Mouse (Mus musculus): ENCODE data around the gene Ifi27. TPM values are rescaled to one million over a fixed set of nuclear protein-coding genes. Genes with fewer than 3 reads are reported as not detected.
A peak's percentile ranks its signal among the peaks of the same experiment; 100 is the strongest.

Ifi27 gene
- total RNA-seq (2021) (10 to 100 TPM; 56.3 to 68.8 TPM), polyA plus RNA-seq (2012; rRNA removed) (175 and 210 TPM in 2 replicates)
- long read RNA-seq, transcript Ifi27-201 (6 exons, 889 nt), result major isoform, 10 of 23 reads
- long read RNA-seq, transcript Ifi27-205 (7 exons, 977 nt), result minor isoform, 8 of 23 reads
- long read RNA-seq, partial matches to known transcripts, result 1 of 23 reads
- long read RNA-seq, other reads (novel, unspliced or antisense), result 4 of 23 reads

GRCm38 (mm10) chr12:103433986-103434731 is at the start of gene Ifi27:
Ifi27 (plus strand) TSS chr12:103434211.
- intact Hi-C loops (cut with DNase I), result loop anchor here (5.0 kb wide), 1 partner anchor 98 kb away; the partner anchor contains the start of gene Ppp4r4
- peak within 1 kb of the TSS; percentile 98 for H3K27ac ChIP-seq
- peak within 1 kb of the TSS; percentile 62 for H3K9ac ChIP-seq (ENCODE audit: low read depth, low read length)
- H3K79me2 ChIP-seq (replicated peaks; ENCODE audit: control insufficient read depth, insufficient read depth, low read length), result no peaks in the 10 kb centered on the region
- peaks cover 7% of the 10 kb centered on the region for H3K4me1 ChIP-seq (ENCODE audit: control insufficient read depth, insufficient read depth, low read length)
- no peaks in the 10 kb centered on the region for H3K27me3 ChIP-seq (ENCODE audit: control insufficient read depth, insufficient read depth, low read length)
- TF ChIP-seq CTCF (IDR thresholded peaks at IDR 0.05) (no peak), POLR2A (IDR thresholded peaks at IDR 0.05; ENCODE audit: insufficient read depth, low read depth, low read length) (peak; percentile 92), EP300 (IDR thresholded peaks at IDR 0.05; ENCODE audit: insufficient read depth, low read depth, low read length) (peak; percentile 79)
- peaks cover 5% of the 10 kb centered on the region for H3K36me3 ChIP-seq (ENCODE audit: control insufficient read depth, insufficient read depth, low read length)
- peak within 1 kb of the TSS; percentile 65 for H3K4me3 ChIP-seq
- WGBS, result 34% methylated on average over 8 of the region's 8 CpGs
- DNase-seq, result peak; percentile 75 to 88

DNA sequence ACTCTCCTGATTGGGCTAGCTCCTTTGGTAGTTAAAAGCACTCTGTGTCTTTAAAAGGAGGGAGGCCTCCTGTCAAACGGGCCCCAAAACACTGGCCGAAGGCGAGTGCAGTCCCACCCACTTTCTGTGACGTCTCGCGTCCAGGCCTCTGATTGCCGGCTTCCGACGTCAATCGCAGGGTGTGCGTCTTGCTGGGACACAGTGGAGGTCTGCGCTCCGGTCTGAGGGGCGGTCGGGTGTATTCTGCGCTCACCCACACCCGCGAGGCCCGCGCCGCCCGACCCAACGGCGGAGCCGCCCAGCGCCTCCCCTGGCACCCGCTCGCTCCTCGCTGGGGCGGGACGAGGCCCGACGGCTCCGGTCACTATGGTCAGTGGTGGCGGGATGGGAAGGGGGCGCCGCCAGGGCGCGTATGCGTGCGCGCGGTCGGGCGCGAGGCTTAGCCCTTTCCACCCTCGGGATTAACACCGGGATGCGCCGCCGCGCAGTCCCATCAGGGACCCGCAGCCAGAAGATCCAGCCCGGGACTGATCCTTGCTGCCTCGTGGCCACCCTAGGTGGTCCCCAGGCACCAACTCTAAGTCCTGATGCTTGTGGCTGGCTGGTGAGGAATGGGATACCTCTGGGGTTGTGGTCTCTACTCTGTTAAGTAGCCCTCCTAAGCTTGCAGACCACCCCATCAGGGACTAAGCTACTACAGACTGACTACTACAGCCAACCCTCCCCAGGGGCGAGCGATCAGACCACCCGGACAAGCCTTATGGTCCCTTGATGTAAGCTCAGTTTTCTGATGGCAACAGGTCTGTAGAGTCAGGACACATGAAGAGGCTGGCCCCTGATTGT is 45.3 kb upstream of the Ifi27 start, which contains the start of gene Otub2:
Gene Otub2 (plus strand): TSS at position 178 of the 843 bp plus-strand sequence.
- intact Hi-C loops (cut with DNase I), result loop anchor here (5.0 kb wide), 1 partner anchor 39 kb away; the partner anchor contains the start of gene Ddx24
- Histone ChIP-seq H3K4me1 (ENCODE audit: control insufficient read depth, insufficient read depth, low read length) (peaks cover 3% of the 10 kb centered on the region), H3K27me3 (ENCODE audit: control insufficient read depth, insufficient read depth, low read length) (no peaks in the 10 kb centered on the region), H3K36me3 (ENCODE audit: control insufficient read depth, insufficient read depth, low read length) (no peaks in the 10 kb centered on the region), H3K4me3 (peak within 1 kb of the TSS; percentile 92), H3K27ac (peak within 1 kb of the TSS; percentile 84), H3K9ac (ENCODE audit: low read depth, low read length) (peak within 1 kb of the TSS; percentile 93), H3K79me2 (replicated peaks; ENCODE audit: control insufficient read depth, insufficient read depth, low read length) (no peaks in the 10 kb centered on the region)
- DNase-seq, result peak; percentile 98
- 1% methylated on average over 58 of the region's 58 CpGs for WGBS
- TF ChIP-seq CTCF (IDR thresholded peaks at IDR 0.05), result peak; percentile 38
- no peak for TF ChIP-seq EP300 (IDR thresholded peaks at IDR 0.05; ENCODE audit: insufficient read depth, low read depth, low read length)
- peak; percentile 57 for TF ChIP-seq POLR2A (IDR thresholded peaks at IDR 0.05; ENCODE audit: insufficient read depth, low read depth, low read length)

DNA sequence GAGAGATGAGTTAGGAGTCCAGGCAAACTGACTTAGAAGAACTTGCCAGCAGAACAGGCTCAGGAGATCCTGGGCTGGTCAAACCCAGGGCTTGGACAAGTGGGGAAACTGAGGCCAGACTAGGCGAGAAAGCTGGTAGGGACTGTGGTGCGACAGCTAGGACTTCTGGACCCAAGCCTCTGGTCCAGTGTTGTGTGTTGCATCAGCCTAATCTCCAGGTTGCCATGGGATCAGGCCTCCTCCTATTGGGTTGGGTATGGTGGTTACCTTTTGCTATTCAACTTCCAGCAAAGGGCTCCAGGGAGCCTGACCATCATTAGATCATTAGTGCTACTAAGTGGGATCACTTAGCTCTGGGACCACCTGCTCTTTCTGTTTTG is 44.7 kb upstream of the Ifi27 start:
- intact Hi-C loops (cut with DNase I), result loop anchor here (5.0 kb wide), 1 partner anchor 38 kb away; the partner anchor contains the start of gene Ddx24
- peaks cover 3% of the 10 kb centered on the region for H3K4me1 ChIP-seq (ENCODE audit: control insufficient read depth, insufficient read depth, low read length)
- peak overlapping the region; percentile 92; the same call in 1 of the 2 replicates for H3K4me3 ChIP-seq
- TF ChIP-seq CTCF (IDR thresholded peaks at IDR 0.05), result no peak
- no peak for TF ChIP-seq POLR2A (IDR thresholded peaks at IDR 0.05; ENCODE audit: insufficient read depth, low read depth, low read length)
- no peak for TF ChIP-seq EP300 (IDR thresholded peaks at IDR 0.05; ENCODE audit: insufficient read depth, low read depth, low read length)
- H3K79me2 ChIP-seq (replicated peaks; ENCODE audit: control insufficient read depth, insufficient read depth, low read length), result no peaks in the 10 kb centered on the region
- 68% methylated on average over 2 of the region's 2 CpGs for WGBS
- no peaks in the 10 kb centered on the region for H3K36me3 ChIP-seq (ENCODE audit: control insufficient read depth, insufficient read depth, low read length)
- H3K27me3 ChIP-seq (ENCODE audit: control insufficient read depth, insufficient read depth, low read length), result no peaks in the 10 kb centered on the region
- H3K27ac ChIP-seq, result no peak overlapping the region
- no peak overlapping the region; the same call in 1 of the 2 replicates for H3K9ac ChIP-seq (ENCODE audit: low read depth, low read length)
- DNase-seq, result no peak

DNA sequence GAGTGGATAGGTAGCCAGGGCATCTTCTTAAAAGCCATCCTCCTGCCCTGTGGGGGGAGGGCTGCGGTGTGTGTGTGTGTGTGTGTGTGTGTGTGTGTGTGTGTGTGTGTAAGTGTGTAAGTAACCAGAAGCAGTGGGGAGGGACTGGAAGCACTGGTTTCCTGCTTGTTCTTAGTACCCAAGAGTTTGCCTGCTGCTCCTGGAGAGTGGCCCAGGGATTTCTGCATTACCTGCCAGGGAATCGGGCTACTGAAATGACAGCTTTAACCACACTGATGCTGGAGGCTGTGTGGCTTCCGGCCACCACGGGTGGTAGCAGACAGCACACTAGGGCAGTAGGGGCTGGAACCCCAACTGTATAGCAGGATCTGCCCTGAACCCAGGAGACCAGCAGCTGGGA is 44.0 kb upstream of the Ifi27 start:
- DNase-seq, result no peak
- Histone ChIP-seq H3K27me3 (ENCODE audit: control insufficient read depth, insufficient read depth, low read length) (no peaks in the 10 kb centered on the region), H3K27ac (no peak overlapping the region), H3K9ac (ENCODE audit: low read depth, low read length) (no peak overlapping the region), H3K79me2 (replicated peaks; ENCODE audit: control insufficient read depth, insufficient read depth, low read length) (no peaks in the 10 kb centered on the region), H3K4me1 (ENCODE audit: control insufficient read depth, insufficient read depth, low read length) (peaks cover 3% of the 10 kb centered on the region), H3K36me3 (ENCODE audit: control insufficient read depth, insufficient read depth, low read length) (no peaks in the 10 kb centered on the region), H3K4me3 (no peak overlapping the region)
- intact Hi-C loops (cut with DNase I), result loop anchor here (5.0 kb wide), 1 partner anchor 37 kb away; the partner anchor contains the start of gene Ddx24
- WGBS, result 71% methylated on average over 4 of the region's 4 CpGs
- TF ChIP-seq POLR2A (IDR thresholded peaks at IDR 0.05; ENCODE audit: insufficient read depth, low read depth, low read length) (no peak), CTCF (IDR thresholded peaks at IDR 0.05) (no peak), EP300 (IDR thresholded peaks at IDR 0.05; ENCODE audit: insufficient read depth, low read depth, low read length) (no peak)

DNA sequence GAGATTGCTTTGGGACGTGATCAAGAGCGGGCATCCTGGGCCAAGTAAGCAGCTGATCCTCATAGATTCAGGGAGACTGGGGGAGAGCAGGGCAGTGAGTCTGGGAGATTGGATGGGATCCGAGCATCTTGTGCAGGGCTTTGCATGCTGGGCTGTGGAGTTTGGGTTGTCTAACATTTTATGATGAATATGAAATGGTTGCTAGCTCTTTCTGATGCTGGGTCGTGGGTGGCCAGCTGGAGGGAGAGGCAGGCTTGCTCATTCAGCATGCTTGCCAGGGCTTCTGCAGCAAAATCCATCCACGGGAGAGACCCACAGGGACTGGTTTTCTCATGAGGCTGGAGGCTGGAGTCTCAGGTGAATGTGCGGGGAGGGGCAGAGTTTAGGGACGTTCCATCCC is 42.9 kb upstream of the Ifi27 start:
- Histone ChIP-seq H3K27me3 (ENCODE audit: control insufficient read depth, insufficient read depth, low read length) (no peaks in the 10 kb centered on the region), H3K9ac (ENCODE audit: low read depth, low read length) (no peak overlapping the region), H3K4me1 (ENCODE audit: control insufficient read depth, insufficient read depth, low read length) (peaks cover 3% of the 10 kb centered on the region), H3K27ac (no peak overlapping the region), H3K36me3 (ENCODE audit: control insufficient read depth, insufficient read depth, low read length) (no peaks in the 10 kb centered on the region), H3K4me3 (no peak overlapping the region), H3K79me2 (replicated peaks; ENCODE audit: control insufficient read depth, insufficient read depth, low read length) (no peaks in the 10 kb centered on the region)
- intact Hi-C loops (cut with DNase I), result no loop called here
- DNase-seq, result no peak
- 62% methylated on average over 7 of the region's 7 CpGs for WGBS
- no peak for TF ChIP-seq EP300 (IDR thresholded peaks at IDR 0.05; ENCODE audit: insufficient read depth, low read depth, low read length)
- no peak for TF ChIP-seq POLR2A (IDR thresholded peaks at IDR 0.05; ENCODE audit: insufficient read depth, low read depth, low read length)
- no peak for TF ChIP-seq CTCF (IDR thresholded peaks at IDR 0.05)

Data from heart, adult 2 months (tissue).